Mouse (Mus musculus) embryonic facial prominence, embryonic 14.5 days (tissue): ENCODE data around the gene Sec14l2. TPM values are rescaled to one million over a fixed set of nuclear protein-coding genes. Genes with fewer than 3 reads are reported as not detected.

ENCODE experiments used
- ATAC-seq: fragments of 200-750 bp; cut with Nextera tagmentation; 2 replicates; pipeline ENCODE4 v1.8.0; 2017; ENCODE audit warnings: low read depth, moderate number of reproducible peaks, moderate TSS enrichment
- DNase-seq: peaks from one replicate; pipeline ENCODE4 v3.0.0-alpha.2; 2015; ENCODE audit warnings: low spot score
- H3K27ac ChIP-seq: fragments of 300-500 bp; sonication (generic); replicated peaks from 2 replicates; pipeline ENCODE4 v1.5.1; 2014; ENCODE audit warnings: low read depth, mild to moderate bottlenecking, low read length, moderate library complexity
- H3K27me3 ChIP-seq: fragments of 300-500 bp; sonication (generic); replicated peaks from 2 replicates; pipeline ENCODE4 v1.6.1; 2014; ENCODE audit warnings: low read length; ENCODE audit not compliant: control insufficient read depth, insufficient read depth
- H3K36me3 ChIP-seq: fragments of 300-500 bp; sonication (generic); 2 replicates; pipeline ENCODE4 v1.6.1; 2014; ENCODE audit warnings: low read length, mixed read lengths; ENCODE audit not compliant: control insufficient read depth, insufficient read depth
- H3K4me1 ChIP-seq: fragments of 300-500 bp; sonication (generic); 2 replicates; pipeline ENCODE4 v1.6.1; 2014; ENCODE audit warnings: antibody characterized with exemption, low read length; ENCODE audit not compliant: control insufficient read depth, insufficient read depth
- H3K4me2 ChIP-seq: fragments of 300-500 bp; sonication (generic); 2 replicates; pipeline ENCODE4 v1.6.1; 2014; ENCODE audit warnings: low read depth, mild to moderate bottlenecking, low read length, moderate library complexity, mixed read lengths
- H3K4me3 ChIP-seq: fragments of 300-500 bp; sonication (generic); 2 replicates; pipeline ENCODE4 v1.5.1; 2014; ENCODE audit warnings: low read depth, mild to moderate bottlenecking, low read length
- H3K9ac ChIP-seq: fragments of 300-500 bp; sonication (generic); 2 replicates; pipeline ENCODE4 v1.6.1; 2014; ENCODE audit warnings: low read depth, mild to moderate bottlenecking, low read length, moderate library complexity, mixed read lengths
- H3K9me3 ChIP-seq: fragments of 300-500 bp; sonication (generic); 2 replicates; pipeline ENCODE4 v1.6.1; 2016; ENCODE audit warnings: low read length; ENCODE audit not compliant: control insufficient read depth
- WGBS: fragments of 180-500 bp; shearing (Covaris S2); extraction: QIAGEN DNeasy Blood & Tissue Kit; methylation state at CpG from one replicate; pipeline ENCODE4 v1.1.7; 2014; 5-methylcytosine and 5-hydroxymethylcytosine counted together
- polyA plus RNA-seq: library from polyadenylated mRNA; unstranded; fragments of >200 nt; fragmentation: Nextera tagmentation; extraction: Ambion mirVana; gene quantifications from 2 replicates; pipeline ENCODE4 v1.2.1, GENCODE M21; 2014

Gene Sec14l2
- polyA plus RNA-seq, 1 experiment from 2014 or later = 2.2 TPM

GRCm38 (mm10) chr11:4093459-4094377 is 29.5 kb downstream of the Sec14l2 start:
- no peak overlapping the region for H3K9ac ChIP-seq
- H3K4me3 ChIP-seq = no peak overlapping the region
- no peak for ATAC-seq
- no peaks in the 10 kb centered on the region for H3K27me3 ChIP-seq
- H3K36me3 ChIP-seq = no peaks in the 10 kb centered on the region
- peak overlapping the region; percentile 86; the same call in 1 of the 2 replicates for H3K4me2 ChIP-seq
- no peak overlapping the region for H3K27ac ChIP-seq
- 88% methylated on average over 18 of the region's 18 CpGs for WGBS
- DNase-seq = no peak
- H3K4me1 ChIP-seq = peaks cover 17% of the 10 kb centered on the region
- peaks cover 4% of the 10 kb centered on the region; the same call in 1 of the 2 replicates for H3K9me3 ChIP-seq

GRCm38 (mm10) chr11:4087267-4087666 is 35.9 kb downstream of the Sec14l2 start:
- Histone ChIP-seq H3K4me3 (no peak overlapping the region), H3K9ac (no peak overlapping the region), H3K27me3 (no peaks in the 10 kb centered on the region), H3K4me1 (no peaks in the 10 kb centered on the region), H3K4me2 (no peak overlapping the region), H3K27ac (no peak overlapping the region), H3K36me3 (no peaks in the 10 kb centered on the region), H3K9me3 (peaks cover 4% of the 10 kb centered on the region; the same call in 1 of the 2 replicates)
- DNase-seq = no peak
- WGBS = 52% methylated on average over 2 of the region's 2 CpGs
- ATAC-seq = no peak

GRCm38 (mm10) chr11:4086246-4086645 is 37.0 kb downstream of the Sec14l2 start:
- DNase-seq (no peak), ATAC-seq (no peak)
- H3K4me1 ChIP-seq = no peaks in the 10 kb centered on the region
- H3K4me3 ChIP-seq = no peak overlapping the region
- H3K9ac ChIP-seq = no peak overlapping the region
- peaks cover 4% of the 10 kb centered on the region; the same call in 1 of the 2 replicates for H3K9me3 ChIP-seq
- H3K27ac ChIP-seq = no peak overlapping the region
- H3K36me3 ChIP-seq = no peaks in the 10 kb centered on the region
- 43% methylated on average over 1 of the region's 1 CpGs for WGBS
- H3K4me2 ChIP-seq = no peak overlapping the region
- H3K27me3 ChIP-seq = no peaks in the 10 kb centered on the region

GRCm38 (mm10) chr11:4083316-4084078 is 39.7 kb downstream of the Sec14l2 start:
- ATAC-seq = peak; percentile 53; the same call in 1 of the 2 replicates
- Histone ChIP-seq H3K36me3 (no peaks in the 10 kb centered on the region), H3K4me2 (no peak overlapping the region), H3K9me3 (no peaks in the 10 kb centered on the region), H3K4me3 (no peak overlapping the region), H3K4me1 (no peaks in the 10 kb centered on the region), H3K27ac (no peak overlapping the region), H3K9ac (no peak overlapping the region), H3K27me3 (no peaks in the 10 kb centered on the region)
- 31% methylated on average over 5 of the region's 5 CpGs for WGBS
- DNase-seq = peak; percentile 85

GRCm38 (mm10) chr11:4080219-4080618 is 43.0 kb downstream of the Sec14l2 start:
- ATAC-seq (no peak), DNase-seq (peak; percentile 35)
- no peak overlapping the region for H3K9ac ChIP-seq
- H3K27me3 ChIP-seq = no peaks in the 10 kb centered on the region
- no peaks in the 10 kb centered on the region for H3K9me3 ChIP-seq
- no peak overlapping the region for H3K27ac ChIP-seq
- no peaks in the 10 kb centered on the region for H3K4me1 ChIP-seq
- no peak overlapping the region for H3K4me2 ChIP-seq
- no peaks in the 10 kb centered on the region for H3K36me3 ChIP-seq
- H3K4me3 ChIP-seq = no peak overlapping the region
- WGBS = 15% methylated on average over 4 of the region's 4 CpGs

GRCm38 (mm10) chr11:4078267-4078933 is 44.8 kb downstream of the Sec14l2 start:
- H3K27ac ChIP-seq = no peak overlapping the region
- no peak for ATAC-seq
- H3K9ac ChIP-seq = no peak overlapping the region
- H3K4me3 ChIP-seq = no peak overlapping the region
- DNase-seq = no peak
- H3K36me3 ChIP-seq = no peaks in the 10 kb centered on the region
- H3K4me1 ChIP-seq = no peaks in the 10 kb centered on the region
- no peaks in the 10 kb centered on the region for H3K9me3 ChIP-seq
- H3K27me3 ChIP-seq = no peaks in the 10 kb centered on the region
- no peak overlapping the region for H3K4me2 ChIP-seq
- WGBS = 78% methylated on average over 7 of the region's 7 CpGs

- no peak overlapping the region for H3K27ac ChIP-seq
- 10% methylated on average over 8 of the region's 8 CpGs for WGBS
- no peak for ATAC-seq
- no peaks in the 10 kb centered on the region for H3K36me3 ChIP-seq
- H3K4me2 ChIP-seq = no peak overlapping the region
- no peaks in the 10 kb centered on the region for H3K4me1 ChIP-seq
- no peaks in the 10 kb centered on the region for H3K9me3 ChIP-seq
- peak; percentile 75 for DNase-seq
- no peak overlapping the region for H3K4me3 ChIP-seq
- no peaks in the 10 kb centered on the region for H3K27me3 ChIP-seq
- no peak overlapping the region for H3K9ac ChIP-seq
Observed at GRCm38 (mm10) chr11:4076633-4077032, 46.6 kb downstream of the Sec14l2 start.

GRCm38 (mm10) chr11:4069664-4070063 is 53.6 kb downstream of the Sec14l2 start:
- WGBS = 57% methylated on average over 1 of the region's 1 CpGs
- no peaks in the 10 kb centered on the region for H3K4me1 ChIP-seq
- no peaks in the 10 kb centered on the region for H3K9me3 ChIP-seq
- H3K4me2 ChIP-seq = no peak overlapping the region
- H3K27me3 ChIP-seq = no peaks in the 10 kb centered on the region
- ATAC-seq (no peak), DNase-seq (no peak)
- H3K4me3 ChIP-seq = no peak overlapping the region
- H3K27ac ChIP-seq = no peak overlapping the region
- no peaks in the 10 kb centered on the region for H3K36me3 ChIP-seq
- no peak overlapping the region for H3K9ac ChIP-seq
